ENCODE assay signal across 8 mouse cellular contexts in genomic region chr6:147475727-147476613, GRCm38 (mm10). TPM values are rescaled to one million over a fixed set of nuclear protein-coding genes. Genes with fewer than 3 reads are reported as not detected.
A peak's percentile ranks its signal among the peaks of the same experiment; 100 is the strongest.
DNase-seq lines count a peak whose midpoint lies in the region; ATAC-seq lines count a peak whose summit lies in the region.

Gene Ccdc91, plus strand, starts transcription at chr6:147475828.

- H3K27me3 ChIP-seq in hindbrain, embryonic 14.5 days (ENCODE audit: control insufficient read depth, insufficient read depth, low read length): no peaks in the 10 kb centered on the region

- peak within 1 kb of the TSS; percentile 70 for H3K9ac ChIP-seq in hindbrain, embryonic 14.5 days

- peak within 1 kb of the TSS; percentile 84 for H3K4me3 ChIP-seq in hindbrain, embryonic 14.5 days (replicated peaks; ENCODE audit: low read length)

- whole genome bisulfite sequencing in hindbrain, embryonic 14.5 days: under 1% methylated on average over 75 of the region's 78 CpGs

- H3K4me1 ChIP-seq in hindbrain, embryonic 14.5 days (replicated peaks; ENCODE audit: control insufficient read depth, insufficient read depth, low read length): peaks cover 9% of the 10 kb centered on the region; the same call in 1 of the 2 replicates

- H3K9me3 ChIP-seq in hindbrain, embryonic 14.5 days (ENCODE audit: control insufficient read depth, low read length): no peaks in the 10 kb centered on the region

- H3K36me3 ChIP-seq in hindbrain, embryonic 14.5 days (replicated peaks; ENCODE audit: control insufficient read depth, insufficient read depth): no peaks in the 10 kb centered on the region

- ATAC-seq in hindbrain, embryonic 14.5 days (ENCODE audit: low FRiP score): peak; percentile 96

- H3K27ac ChIP-seq in hindbrain, embryonic 14.5 days: peak within 1 kb of the TSS; percentile 86

- peak; percentile 95 for DNase-seq in R1 (ENCODE audit: low read depth, low spot score)
- peak; percentile 95 to 97 for DNase-seq in cerebellum, postnatal 25 days
- peak; percentile 80 to 84 for DNase-seq in frontal cortex, postnatal 25 days (ENCODE audit: low spot score in 2 of 2)
- peak; percentile 85 for DNase-seq in hindbrain, embryonic 14.5 days (ENCODE audit: low spot score)
- peak; percentile 82 to 86 for DNase-seq in layer of hippocampus, postnatal 36 days
- DNase-seq in lung, postnatal 36 days: peak; percentile 94
- peak; percentile 95 for DNase-seq in retina, postnatal 1 day
- peak; percentile 89 to 93 for DNase-seq in urinary bladder, adult 18-20 months (ENCODE audit: low spot score in 2 of 2)

- H3K4me2 ChIP-seq in hindbrain, embryonic 14.5 days (replicated peaks): peak within 1 kb of the TSS; percentile 93

RNA-seq across cellular contexts. Expression of gene Ccdc91, which starts in this region (rescaled TPM):
- polyA plus RNA-seq in hindbrain, embryonic 14.5 days (2014; fragmentation: Nextera tagmentation; extraction: Ambion mirVana): 40.6 and 42.0 TPM in 2 replicates
- total RNA-seq in layer of hippocampus, postnatal 36 days (2021): 10 to 100 TPM; 28.7 to 29.8 TPM

Comparison
In these comparisons a context has a peak if more than half of its experiments do, and no peak if none do; other contexts are left out.
1. Peak in every context shown above with its lines: DNase-seq, ATAC-seq, H3K4me3 ChIP-seq and H3K27ac ChIP-seq.